Mouse (Mus musculus) lung, embryonic 14.5 days (tissue): ENCODE results near the gene Cdhr5. TPM values are rescaled to one million over a fixed set of nuclear protein-coding genes. Genes with fewer than 3 reads are reported as not detected.

ENCODE experiments used
- ATAC-seq: fragments of 200-750 bp; cut with Nextera tagmentation; 2 replicates; pipeline ENCODE4 v1.8.0; 2017; ENCODE audit warnings: mild to moderate bottlenecking, moderate TSS enrichment, moderate library complexity; ENCODE audit not compliant: insufficient read depth
- DNase-seq: peaks from one replicate; pipeline ENCODE4 v3.0.0-alpha.2; 2015
- H3K27ac ChIP-seq: fragments of 300-500 bp; sonication (generic); 2 replicates; pipeline ENCODE4 v1.5.1; 2014; ENCODE audit warnings: low read depth, mild to moderate bottlenecking, moderate library complexity
- H3K27me3 ChIP-seq: fragments of 300-500 bp; sonication (generic); 2 replicates; pipeline ENCODE4 v1.6.1; 2014; ENCODE audit warnings: low read length, control low read depth; ENCODE audit not compliant: insufficient read depth
- H3K36me3 ChIP-seq: fragments of 300-500 bp; sonication (generic); 2 replicates; pipeline ENCODE4 v1.6.1; 2014; ENCODE audit warnings: control low read depth; ENCODE audit not compliant: insufficient read depth
- H3K4me1 ChIP-seq: fragments of 300-500 bp; sonication (generic); 2 replicates; pipeline ENCODE4 v1.6.1; 2014; ENCODE audit warnings: antibody characterized with exemption, control low read depth; ENCODE audit not compliant: insufficient read depth
- H3K4me2 ChIP-seq: fragments of 300-500 bp; sonication (generic); 2 replicates; pipeline ENCODE4 v1.6.1; 2014; ENCODE audit warnings: mild to moderate bottlenecking
- H3K4me3 ChIP-seq: fragments of 300-500 bp; sonication (generic); 2 replicates; pipeline ENCODE4 v1.5.1; 2014; ENCODE audit warnings: low read depth, low read length
- H3K9ac ChIP-seq: fragments of 300-500 bp; sonication (generic); 2 replicates; pipeline ENCODE4 v1.6.1; 2014
- H3K9me3 ChIP-seq: fragments of 300-500 bp; sonication (generic); 2 replicates; pipeline ENCODE4 v1.6.1; 2016; ENCODE audit warnings: low read depth, low read length, control low read depth
- CTCF ChIP-seq: IDR thresholded peaks from 2 replicates; pipeline ENCODE4 v1.5.1; 2016; ENCODE audit warnings: antibody characterized with exemption, low read depth
- WGBS: fragments of 180-500 bp; shearing (Covaris S2); extraction: QIAGEN DNeasy Blood & Tissue Kit; methylation state at CpG from one replicate; pipeline ENCODE4 v1.1.7; 2014; 5-methylcytosine and 5-hydroxymethylcytosine counted together
- polyA plus RNA-seq: library from polyadenylated mRNA; unstranded; fragments of >200 nt; fragmentation: Nextera tagmentation; extraction: Ambion mirVana; gene quantifications from 2 replicates; pipeline ENCODE4 v1.2.1, GENCODE M21; 2014

Cdhr5 gene
- not detected in 2 replicates for polyA plus RNA-seq

DNA sequence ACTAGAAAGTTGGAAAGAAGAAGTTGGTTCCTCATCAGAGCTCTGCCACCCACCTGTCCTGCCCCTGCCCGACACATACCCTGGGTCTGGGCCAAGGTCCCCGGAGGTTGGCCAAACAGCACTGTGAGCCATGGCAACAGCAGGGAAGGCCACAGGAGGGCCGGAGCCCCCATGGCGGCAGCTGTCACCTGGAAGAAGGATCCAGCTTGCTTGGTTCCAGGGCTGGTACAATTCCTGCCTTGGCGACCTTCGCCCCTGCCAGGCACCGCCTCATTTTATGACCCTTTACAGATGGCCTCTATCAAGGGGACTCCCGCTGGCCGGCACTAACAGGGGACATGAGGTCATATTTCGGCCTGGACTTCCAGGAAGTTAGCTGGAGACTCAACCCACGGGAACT is at the start of gene Cdhr5:
TSS of gene Cdhr5 (minus strand) at position 241 of the 400 bp plus-strand sequence.
- H3K9ac ChIP-seq: no peak within 1 kb of the TSS

DNA sequence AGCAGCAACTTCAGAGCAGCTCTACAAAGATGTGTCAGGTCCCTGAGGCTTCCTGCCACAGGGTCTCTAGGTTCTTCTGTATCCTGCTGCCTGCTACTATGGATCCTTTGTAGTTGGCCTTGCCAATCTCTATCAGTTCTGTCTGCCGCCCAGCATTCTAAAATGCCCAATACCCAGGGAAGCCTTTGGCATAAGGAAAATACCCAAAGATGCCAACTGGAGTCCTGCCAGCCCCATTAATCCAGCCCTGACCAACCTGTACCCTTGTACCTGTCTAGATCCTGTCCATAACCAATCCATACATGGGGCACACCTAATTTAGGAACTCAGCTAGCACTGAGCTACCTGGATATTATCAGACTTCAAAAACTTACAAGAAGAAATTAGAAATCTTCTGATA is 48.1 kb upstream of the Cdhr5 start:
- TF ChIP-seq CTCF: no peak
- H3K36me3 ChIP-seq: peaks cover 46% of the 10 kb centered on the region
- no peak overlapping the region for H3K27ac ChIP-seq
- no peaks in the 10 kb centered on the region for H3K9me3 ChIP-seq
- no peaks in the 10 kb centered on the region for H3K27me3 ChIP-seq
- H3K4me1 ChIP-seq: peaks cover 23% of the 10 kb centered on the region
- DNase-seq: no peak
- no peak for ATAC-seq
- no peak overlapping the region; the same call in 1 of the 2 replicates for H3K9ac ChIP-seq
- H3K4me2 ChIP-seq: no peak overlapping the region
- H3K4me3 ChIP-seq: no peak overlapping the region
- whole genome bisulfite sequencing: 85% methylated on average over 1 of the region's 1 CpGs

More for the DNA sequence above, at the start of gene Cdhr5:
- Histone ChIP-seq H3K27ac (no peak within 1 kb of the TSS), H3K36me3 (no peaks in the 10 kb centered on the region), H3K4me2 (no peak within 1 kb of the TSS), H3K27me3 (0 out of 2 replicates have a peak, but pooled peaks cover 6% of the 10 kb centered on the region), H3K4me3 (no peak within 1 kb of the TSS), H3K9me3 (no peaks in the 10 kb centered on the region), H3K4me1 (peaks cover 3% of the 10 kb centered on the region; the same call in 1 of the 2 replicates)
- WGBS: 62% methylated on average over 11 of the region's 11 CpGs
- no peak for TF ChIP-seq CTCF
- DNase-seq (no peak), ATAC-seq (no peak)

DNA sequence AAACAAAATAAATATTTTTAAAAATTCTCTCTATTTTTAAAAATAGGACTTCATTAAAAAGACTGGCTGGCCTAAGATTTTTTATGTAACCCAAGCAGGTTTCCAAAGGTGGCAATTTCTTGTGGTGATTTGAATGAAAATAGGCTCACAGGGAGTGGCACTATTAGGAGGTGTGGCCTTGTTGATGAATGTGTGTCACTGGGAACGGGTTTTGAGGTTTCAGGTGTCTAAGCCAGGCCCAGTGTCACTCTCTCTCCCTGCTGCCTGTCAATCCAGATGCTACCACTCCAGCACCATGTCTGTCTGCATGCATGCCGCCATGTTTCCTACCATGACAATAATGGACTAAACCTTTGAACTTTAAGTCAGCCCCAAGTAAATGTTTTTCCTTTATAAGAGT is 42.9 kb upstream of the Cdhr5 start:
- 60% methylated on average over 2 of the region's 2 CpGs for WGBS
- Histone ChIP-seq H3K27ac (no peak overlapping the region), H3K4me3 (no peak overlapping the region), H3K4me2 (no peak overlapping the region), H3K36me3 (peaks cover 97% of the 10 kb centered on the region), H3K9ac (no peak overlapping the region), H3K27me3 (no peaks in the 10 kb centered on the region), H3K4me1 (no peaks in the 10 kb centered on the region), H3K9me3 (no peaks in the 10 kb centered on the region)
- DNase-seq: no peak
- ATAC-seq: no peak
- TF ChIP-seq CTCF: no peak

GRCm38 (mm10) chr7:141317619-141318132 is 41.1 kb upstream of the Cdhr5 start:
- H3K27ac ChIP-seq: no peak overlapping the region
- WGBS: 71% methylated on average over 1 of the region's 1 CpGs
- DNase-seq: no peak
- no peaks in the 10 kb centered on the region for H3K9me3 ChIP-seq
- no peak overlapping the region for H3K4me3 ChIP-seq
- no peaks in the 10 kb centered on the region for H3K4me1 ChIP-seq
- H3K27me3 ChIP-seq: no peaks in the 10 kb centered on the region
- H3K36me3 ChIP-seq: peaks cover 95% of the 10 kb centered on the region
- ATAC-seq: no peak
- no peak overlapping the region for H3K9ac ChIP-seq
- no peak for TF ChIP-seq CTCF
- no peak overlapping the region for H3K4me2 ChIP-seq

DNA sequence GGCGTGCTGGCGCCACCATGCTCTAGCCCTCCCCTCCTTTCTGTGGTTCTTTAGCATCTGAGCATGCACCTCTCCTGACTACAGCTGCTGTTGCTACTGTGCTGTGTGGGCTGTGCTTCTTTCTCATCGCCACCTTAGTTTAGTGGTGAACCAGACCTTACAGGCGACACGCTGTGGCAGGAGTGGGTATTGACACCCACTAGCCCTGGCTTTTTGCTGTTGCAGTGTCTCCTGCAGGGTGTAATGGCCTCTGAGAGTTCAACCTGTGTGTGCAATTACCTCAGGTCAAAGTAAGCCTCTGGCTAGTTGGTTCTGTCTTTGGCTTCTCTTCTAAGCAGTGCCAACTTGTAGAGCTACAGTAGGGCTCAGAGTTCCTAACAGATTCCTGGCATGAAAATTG is 39.4 kb upstream of the Cdhr5 start:
- ATAC-seq: no peak
- TF ChIP-seq CTCF: peak; percentile 63
- Histone ChIP-seq H3K36me3 (peaks cover 95% of the 10 kb centered on the region), H3K9ac (no peak overlapping the region), H3K4me2 (no peak overlapping the region), H3K27ac (no peak overlapping the region), H3K9me3 (no peaks in the 10 kb centered on the region), H3K4me3 (no peak overlapping the region), H3K4me1 (no peaks in the 10 kb centered on the region), H3K27me3 (no peaks in the 10 kb centered on the region)
- WGBS: 71% methylated on average over 5 of the region's 5 CpGs
- DNase-seq: peak; percentile 57

DNA sequence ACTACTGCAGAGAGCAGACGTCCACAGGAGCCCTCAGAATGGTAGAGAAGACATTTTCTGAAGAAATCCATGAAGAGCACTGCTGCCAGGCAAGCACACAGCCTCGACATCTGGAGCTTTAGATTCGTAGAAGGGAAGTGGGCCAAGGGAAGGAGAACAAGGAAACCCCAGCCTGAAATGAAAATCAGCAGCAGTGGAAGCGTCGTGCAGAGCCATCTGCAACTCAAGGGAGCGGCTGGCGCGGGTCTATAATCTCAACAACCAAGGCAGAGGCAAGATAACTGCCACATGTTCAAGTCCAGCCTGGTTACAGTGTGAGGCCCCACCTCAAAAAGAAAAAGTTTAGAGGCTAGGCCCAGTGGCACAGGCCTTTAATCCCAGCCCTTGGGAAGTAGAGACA is 38.5 kb upstream of the Cdhr5 start:
- no peaks in the 10 kb centered on the region for H3K4me1 ChIP-seq
- DNase-seq: no peak
- 85% methylated on average over 8 of the region's 8 CpGs for WGBS

DNA sequence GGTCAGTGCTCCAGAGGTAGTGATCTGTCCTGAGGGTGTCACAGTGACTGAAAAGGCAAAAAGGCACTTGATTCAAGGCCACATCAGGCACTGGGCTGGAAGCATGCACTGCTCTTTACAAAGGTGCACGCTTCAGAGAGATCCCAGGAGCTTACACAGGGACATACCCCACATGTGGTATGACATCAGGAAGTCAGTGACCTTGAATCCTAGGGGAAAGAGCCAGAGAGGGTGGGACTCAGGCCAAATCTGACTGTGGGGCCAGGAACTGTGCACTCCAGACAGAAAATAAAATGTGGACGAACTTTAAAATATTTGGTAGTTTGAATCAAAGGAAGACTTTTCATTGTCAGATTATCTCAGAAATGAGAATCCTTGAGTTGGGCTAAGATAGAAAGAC is 37.8 kb upstream of the Cdhr5 start:
- no peak for DNase-seq
- 92% methylated on average over 2 of the region's 2 CpGs for WGBS
- no peaks in the 10 kb centered on the region for H3K4me1 ChIP-seq
- no peaks in the 10 kb centered on the region for H3K9me3 ChIP-seq
- peaks cover 96% of the 10 kb centered on the region for H3K36me3 ChIP-seq
- H3K27ac ChIP-seq: no peak overlapping the region
- no peak for TF ChIP-seq CTCF
- H3K4me2 ChIP-seq: no peak overlapping the region
- H3K4me3 ChIP-seq: no peak overlapping the region
- no peak for ATAC-seq
- no peaks in the 10 kb centered on the region for H3K27me3 ChIP-seq
- no peak overlapping the region for H3K9ac ChIP-seq

More for the DNA sequence above, 38.5 kb upstream of the Cdhr5 start:
- H3K9me3 ChIP-seq: no peaks in the 10 kb centered on the region
- H3K4me3 ChIP-seq: no peak overlapping the region
- no peak overlapping the region for H3K9ac ChIP-seq
- H3K4me2 ChIP-seq: no peak overlapping the region
- no peaks in the 10 kb centered on the region for H3K27me3 ChIP-seq
- peaks cover 95% of the 10 kb centered on the region for H3K36me3 ChIP-seq
- H3K27ac ChIP-seq: no peak overlapping the region
- TF ChIP-seq CTCF: no peak
- no peak for ATAC-seq

DNA sequence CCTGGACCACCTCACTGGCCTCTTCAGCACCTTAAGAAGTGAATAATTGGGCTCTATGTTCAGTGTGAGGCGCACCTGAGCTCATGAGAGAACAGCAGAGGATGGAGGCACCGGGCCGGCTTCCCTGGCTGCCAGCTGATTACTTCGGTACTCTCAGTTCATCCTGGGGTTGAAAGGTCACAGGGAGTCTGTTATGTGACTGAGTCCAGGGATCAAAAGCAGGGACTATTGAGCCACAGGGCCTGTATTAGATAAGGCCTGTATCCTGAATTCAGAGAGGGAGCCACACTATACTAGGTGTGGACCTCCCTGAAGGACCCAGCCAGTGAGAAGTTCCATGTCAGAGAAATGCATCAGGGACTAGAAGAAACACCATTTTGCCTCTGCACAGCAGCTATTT is 28.0 kb upstream of the Cdhr5 start:
- Histone ChIP-seq H3K4me3 (no peak overlapping the region), H3K27ac (no peak overlapping the region), H3K36me3 (peaks cover 97% of the 10 kb centered on the region), H3K9ac (no peak overlapping the region), H3K4me1 (no peaks in the 10 kb centered on the region), H3K9me3 (no peaks in the 10 kb centered on the region), H3K4me2 (no peak overlapping the region), H3K27me3 (no peaks in the 10 kb centered on the region)
- ATAC-seq (no peak), DNase-seq (no peak)
- no peak for TF ChIP-seq CTCF
- WGBS: 86% methylated on average over 4 of the region's 4 CpGs
